Mouse (Mus musculus): ENCODE data around the gene Fgfr2.

GRCm38 (mm10) chr7:131989056-131989455 lies 1134.1 kb downstream of the Fgfr2 start:
- TF ChIP-seq CTCF (IDR thresholded peaks at IDR 0.05; ENCODE audit: control insufficient read depth, insufficient read depth, insufficient replicate concordance, low read depth, low read length) (no peak), POLR2A (IDR thresholded peaks at IDR 0.05; ENCODE audit: control insufficient read depth, low read depth, low read length) (no peak)
